Mouse (Mus musculus): ENCODE measurements around the gene Kcp.

The Kcp gene

GRCm38 (mm10) chr6:29523301-29524033 lies 15.7 kb upstream of the Kcp start:
- no peak for DNase-seq (ENCODE audit: low spot score in 2 of 2)

DNA sequence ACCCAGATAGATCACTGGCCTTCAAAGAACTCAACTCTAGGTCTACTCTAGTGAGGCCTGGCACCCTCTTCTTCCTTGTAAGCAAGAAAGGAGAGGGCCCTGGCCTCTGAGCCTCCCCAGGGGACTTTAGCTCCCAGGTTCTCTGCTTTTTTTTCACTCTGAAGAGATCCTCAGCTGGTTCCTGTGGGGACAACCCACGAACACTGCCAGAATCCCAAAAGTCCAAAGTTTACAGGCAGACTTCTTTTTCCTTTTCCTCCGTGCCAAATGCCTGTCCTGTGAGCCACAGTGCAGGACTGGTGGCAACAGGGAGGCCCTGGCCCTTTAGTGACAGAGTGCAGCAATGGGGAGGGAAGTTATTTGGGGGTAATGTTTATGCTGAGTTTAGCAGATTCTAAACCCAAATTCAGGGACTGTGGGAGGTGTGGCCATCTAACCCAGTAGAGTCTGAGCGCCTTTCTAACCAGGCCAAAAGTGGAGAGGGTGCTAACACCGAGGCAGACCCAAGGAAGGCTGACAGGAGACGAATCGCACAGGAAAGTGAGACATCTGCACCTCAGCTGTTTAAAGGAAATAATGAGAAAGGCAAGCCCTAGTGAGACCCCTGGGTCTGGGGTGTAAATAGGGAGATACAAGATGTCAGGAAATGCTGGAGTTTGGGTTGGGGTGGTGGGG lies 15.0 kb upstream of the Kcp start:
- DNase-seq (ENCODE audit: low spot score in 2 of 2) = no peak

GRCm38 (mm10) chr6:29517139-29517538 lies 9.4 kb upstream of the Kcp start:
- DNase-seq (ENCODE audit: low spot score in 2 of 2) = peak in 1 of 2 experiments; percentile 49

DNA sequence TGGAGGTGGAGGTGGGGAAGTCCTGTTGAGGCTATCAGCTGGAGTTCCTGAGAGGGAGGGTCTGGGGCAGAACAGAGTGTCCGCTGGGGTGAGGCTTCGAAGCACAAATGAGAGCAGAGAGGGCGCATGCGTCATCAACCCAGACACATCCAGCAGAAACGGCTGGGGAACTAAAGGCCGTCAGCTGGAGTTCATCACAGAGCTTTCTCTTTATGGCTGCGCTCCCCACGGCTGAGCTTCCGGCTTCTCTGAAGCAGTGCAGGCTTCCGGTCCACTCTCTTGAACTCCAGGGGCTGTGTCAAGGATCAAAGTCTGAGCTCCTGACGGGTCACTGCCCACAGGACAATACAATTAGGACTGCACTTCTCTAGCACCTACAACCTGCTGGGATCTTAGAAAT lies 5.5 kb upstream of the Kcp start:
- DNase-seq (ENCODE audit: low spot score in 2 of 2) = no peak

DNA sequence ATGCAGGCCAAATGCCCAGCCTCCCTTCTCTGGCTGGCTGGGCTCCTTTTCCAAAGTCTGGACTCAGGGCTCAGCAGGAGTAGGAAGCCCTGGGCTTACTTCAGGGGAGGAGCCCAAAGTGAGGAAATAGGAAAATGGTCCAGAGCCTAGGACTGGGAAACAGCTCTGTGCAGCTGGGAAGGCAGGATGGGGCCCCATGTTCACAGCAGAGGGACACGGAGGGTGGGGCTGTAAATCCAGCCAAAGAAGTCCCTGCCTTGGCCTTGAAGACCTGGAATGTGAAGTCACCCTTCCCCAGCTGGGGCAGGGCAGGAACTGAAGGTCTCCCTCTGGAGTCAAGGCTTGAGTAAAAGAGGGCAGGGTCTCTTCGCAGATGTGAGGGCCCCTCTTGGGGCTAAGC lies 1.3 kb upstream of the Kcp start:
- no peak for DNase-seq (ENCODE audit: low spot score in 2 of 2)

DNA sequence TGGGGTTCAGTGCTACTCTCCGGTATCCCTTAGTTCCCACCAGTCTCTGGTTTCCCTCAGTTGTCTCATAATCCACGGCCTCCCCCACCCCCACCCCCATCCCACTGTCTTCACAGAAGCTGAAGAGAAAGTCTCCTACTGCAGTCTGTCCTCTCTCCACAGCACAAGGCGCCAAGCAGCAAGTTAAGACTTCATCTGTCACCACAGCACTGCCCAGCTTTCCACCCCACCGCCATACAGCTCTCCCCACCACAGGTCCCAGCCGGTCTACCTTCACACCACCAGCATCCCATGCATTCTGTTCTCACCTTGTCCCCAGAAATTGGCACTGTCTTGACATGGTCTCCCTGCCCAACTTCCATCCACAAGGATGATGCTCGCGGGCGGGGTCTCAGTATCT lies 918 bp downstream of the Kcp start:
- DNase-seq (ENCODE audit: low spot score in 2 of 2) = no peak

DNA sequence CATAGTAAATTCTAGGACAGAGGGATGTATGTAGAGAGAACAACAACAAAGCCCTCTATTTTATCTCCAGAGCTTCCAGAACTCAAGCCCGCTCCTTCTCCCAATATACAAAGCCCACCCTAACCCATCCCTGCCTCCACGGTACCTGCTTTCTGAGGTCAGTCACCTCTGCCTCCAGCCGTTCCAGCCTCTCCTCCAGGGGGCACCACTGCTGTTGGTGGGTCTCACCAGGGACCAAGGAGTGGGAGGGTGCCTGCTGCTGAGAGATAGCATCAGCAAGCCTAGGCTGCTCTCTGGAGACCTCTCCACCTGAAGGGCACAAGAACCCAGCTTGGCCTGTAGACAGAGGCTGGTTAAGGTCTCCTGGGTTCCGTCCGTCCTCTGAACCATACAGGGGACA lies 2.3 kb downstream of the Kcp start:
- no peak for DNase-seq (ENCODE audit: low spot score in 2 of 2)

- DNase-seq (ENCODE audit: low spot score in 2 of 2) = no peak
These were observed 6.2 kb downstream of the Kcp start for GRCm38 (mm10) chr6:29501599-29501998.

GRCm38 (mm10) chr6:29500810-29501209 lies 6.9 kb downstream of the Kcp start:
- DNase-seq (ENCODE audit: low spot score in 2 of 2) = no peak

- no peak for DNase-seq (ENCODE audit: low spot score in 2 of 2)
These were observed 7.6 kb downstream of the Kcp start for GRCm38 (mm10) chr6:29500177-29500576.

DNA sequence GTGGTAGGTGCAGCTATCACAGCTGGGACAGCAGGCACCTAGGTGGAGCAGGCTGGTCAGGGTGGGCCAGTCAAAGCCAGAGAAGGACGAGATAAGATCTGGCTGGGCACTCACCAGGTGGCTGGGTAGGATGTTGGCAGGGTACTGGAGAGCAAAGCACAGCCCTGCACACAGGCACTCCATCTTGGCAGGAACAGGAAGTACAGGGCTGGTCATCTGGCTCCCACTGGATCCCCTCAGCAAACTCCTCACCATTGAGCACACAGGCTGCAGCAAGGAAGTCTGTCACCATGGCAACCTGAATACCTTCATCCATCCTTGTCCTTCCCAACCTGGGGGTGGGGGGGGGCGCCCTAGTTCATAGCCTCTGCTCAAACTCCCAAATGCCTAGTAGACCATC lies 10.0 kb downstream of the Kcp start:
- no peak for DNase-seq (ENCODE audit: low spot score in 2 of 2)

- no peak for DNase-seq (ENCODE audit: low spot score in 2 of 2)
These were observed 11.5 kb downstream of the Kcp start for GRCm38 (mm10) chr6:29496270-29496669.

- no peak for DNase-seq (ENCODE audit: low spot score in 2 of 2)
These were observed 13.7 kb downstream of the Kcp start for GRCm38 (mm10) chr6:29494101-29494500.

- no peak for DNase-seq (ENCODE audit: low spot score in 2 of 2)
These were observed 21.8 kb downstream of the Kcp start for GRCm38 (mm10) chr6:29485951-29486350.

GRCm38 (mm10) chr6:29484716-29485559 lies 22.8 kb downstream of the Kcp start:
- peak; percentile 81 to 87 for DNase-seq (ENCODE audit: low spot score in 2 of 2)

DNA sequence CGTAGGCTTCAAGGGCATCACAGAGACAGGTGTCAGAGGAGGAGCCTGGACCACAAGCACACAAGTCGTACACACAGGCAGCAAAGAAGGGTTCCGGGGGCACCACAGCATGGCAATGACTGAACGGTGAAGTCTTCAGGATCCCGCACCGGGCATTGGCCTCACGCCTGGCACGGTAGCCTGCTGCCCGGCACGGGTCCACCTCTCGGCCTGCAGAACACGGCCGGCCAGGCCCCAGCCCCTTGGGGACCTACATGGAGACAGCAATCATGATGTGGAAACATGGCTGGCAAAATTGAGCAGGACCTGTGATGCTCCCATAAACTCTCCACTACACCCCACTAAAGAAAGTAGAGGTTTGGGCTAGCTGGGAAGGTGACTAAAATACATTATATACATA lies 25.1 kb downstream of the Kcp start:
- DNase-seq (ENCODE audit: low spot score in 2 of 2) = no peak

DNA sequence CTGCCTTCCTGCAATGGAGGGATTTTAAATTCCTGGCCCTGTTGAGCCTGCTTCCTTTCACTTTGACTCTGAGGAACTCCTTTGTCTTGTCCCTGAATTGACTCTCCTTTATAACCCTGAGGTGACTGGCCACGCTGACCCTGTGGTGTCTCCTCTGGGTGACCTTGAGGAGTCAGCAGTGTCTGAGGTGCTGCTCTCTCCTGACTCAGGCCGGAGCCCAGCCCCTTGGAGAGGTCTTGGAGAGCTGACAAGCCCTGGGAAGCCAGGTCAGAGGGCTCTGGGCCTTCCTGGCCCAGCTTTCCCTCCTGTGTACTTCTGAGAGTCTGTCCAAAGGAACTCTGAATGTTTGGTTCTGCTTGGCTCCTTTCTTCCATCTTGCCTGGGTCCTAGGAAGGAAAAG lies 33.0 kb downstream of the Kcp start:
- no peak for DNase-seq (ENCODE audit: low spot score in 2 of 2)

DNA sequence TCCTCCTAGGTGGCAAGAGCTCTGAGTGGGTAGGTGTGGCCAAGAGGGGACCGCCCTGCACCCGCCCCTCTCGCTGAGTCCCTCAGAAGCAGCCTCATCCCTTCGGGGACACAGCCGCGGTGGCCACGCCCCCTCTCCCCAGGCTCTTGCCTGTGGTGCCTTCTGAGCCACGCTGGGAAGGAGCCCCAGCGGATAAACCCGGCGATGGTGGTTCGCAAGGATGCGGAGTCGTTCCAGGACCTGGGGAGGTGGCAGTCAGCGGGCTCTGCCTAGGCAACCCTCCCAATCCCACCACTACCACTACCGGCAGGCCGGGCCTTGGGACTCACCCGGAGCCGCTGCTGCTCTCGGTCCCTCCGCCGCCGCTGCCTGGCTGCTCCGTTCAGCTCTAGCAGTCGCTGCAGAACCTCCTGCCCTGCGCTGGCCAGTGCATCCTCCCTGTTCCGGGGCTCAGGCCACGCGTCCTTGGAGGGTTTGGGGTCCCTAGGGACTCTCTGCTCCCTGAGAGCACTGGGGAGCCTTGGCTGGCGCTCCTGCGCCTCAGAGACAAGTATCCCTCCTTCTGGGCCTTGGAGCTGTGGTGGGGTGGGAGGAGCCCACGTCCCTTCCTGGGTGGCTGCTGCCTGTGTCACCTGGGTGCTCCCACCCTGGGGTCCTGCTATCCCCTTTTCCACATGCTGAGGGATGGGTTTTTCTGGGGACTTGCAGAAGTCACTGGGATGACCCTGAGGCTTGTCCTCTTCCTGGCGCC lies 33.6 kb downstream of the Kcp start:
- DNase-seq (ENCODE audit: low spot score in 2 of 2) = peak in 1 of 2 experiments; percentile 47

DNA sequence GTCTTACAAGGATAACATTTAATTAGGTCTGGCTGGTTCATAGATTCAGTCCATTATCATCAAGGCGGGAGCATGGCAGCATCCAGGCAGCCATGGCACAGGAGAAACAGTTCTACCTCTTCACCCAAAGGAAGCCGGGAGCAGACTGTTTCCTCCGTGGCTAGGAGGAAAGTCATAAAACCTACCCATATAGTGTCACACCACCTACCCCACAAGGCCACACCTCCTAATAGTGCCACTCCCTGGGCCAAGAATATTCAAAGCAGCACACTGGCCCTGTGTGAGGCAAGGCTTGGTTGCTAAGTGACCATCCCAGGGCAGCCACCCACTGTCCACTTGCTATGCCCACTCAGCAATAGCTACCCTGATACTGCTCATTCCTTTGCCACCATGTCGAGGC lies 36.6 kb downstream of the Kcp start, which contains the start of gene Atp6v1fnb:
TSS of gene Atp6v1fnb (plus strand) at position 301 of the 400 bp plus-strand sequence.
- no peak for DNase-seq (ENCODE audit: low spot score in 2 of 2)

GRCm38 (mm10) chr6:29468851-29469250 lies 38.9 kb downstream of the Kcp start:
- no peak for DNase-seq (ENCODE audit: low spot score in 2 of 2)

DNA sequence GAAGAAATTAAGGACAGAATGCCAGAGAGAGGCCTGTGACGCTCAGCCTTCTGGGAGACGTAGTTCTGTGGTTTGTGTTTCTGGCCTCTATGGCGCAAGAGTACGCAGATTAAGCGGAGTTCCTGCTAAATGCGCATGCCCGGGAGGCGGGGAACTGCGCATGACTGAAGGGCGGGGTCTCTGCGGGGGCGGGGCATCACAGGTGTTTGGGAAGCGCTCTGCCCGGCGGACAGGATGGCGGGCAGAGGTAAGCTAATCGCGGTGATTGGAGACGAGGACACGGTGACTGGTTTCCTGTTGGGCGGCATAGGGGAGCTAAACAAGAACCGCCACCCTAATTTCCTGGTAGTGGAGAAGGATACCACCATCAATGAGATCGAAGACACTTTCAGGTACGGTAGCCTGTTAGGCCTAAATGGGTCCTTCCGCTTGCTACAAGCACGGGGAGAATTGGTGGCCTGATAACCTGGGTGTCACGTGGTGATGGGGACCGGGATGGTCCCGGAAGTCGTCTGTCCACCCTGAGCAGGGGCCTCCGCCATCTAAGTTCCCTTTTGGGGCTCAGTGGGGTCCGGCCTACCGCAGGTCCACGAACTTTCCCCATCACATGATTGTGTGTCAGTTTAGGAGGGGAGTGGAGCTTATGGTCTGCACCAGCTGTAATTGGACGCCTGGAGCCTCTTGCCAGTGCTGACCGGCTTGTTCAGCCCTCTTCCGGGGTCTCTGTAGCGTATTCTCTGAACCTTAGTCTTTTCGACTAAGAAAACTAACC lies 40.0 kb downstream of the Kcp start, which contains the start of gene Atp6v1f:
TSS of gene Atp6v1f (plus strand) at position 136 of the 772 bp plus-strand sequence.
- DNase-seq (ENCODE audit: low spot score in 2 of 2) = peak; percentile 76 to 90

All from cerebellum, postnatal 4 days (tissue).